Mouse (Mus musculus) CH12.LX (cell line): Measurements from ENCODE around the gene Bcas2.

Experiments used
- CTCF ChIP-seq, 2 experiments: IDR thresholded peaks in 1 of 2; conservative IDR thresholded peaks in 1 of 2; 2 replicates each; pipeline ENCODE4 v1.5.1; 2011 to 2012; ENCODE audit warnings: low read depth in 2 of 2, low read length in 2 of 2, improper control_type of control experiment in 1 of 2, inconsistent platforms in 1 of 2, mild to moderate bottlenecking in 1 of 2, moderate library complexity in 1 of 2
- NELFE ChIP-seq: IDR thresholded peaks from 2 replicates; pipeline ENCODE4 v1.6.1; 2011; ENCODE audit warnings: low read depth, low read length, improper control_type of control experiment
- POLR2A ChIP-seq: IDR thresholded peaks from 2 replicates; pipeline ENCODE4 v1.6.1; 2011; ENCODE audit warnings: low read depth, mild to moderate bottlenecking, improper control_type of control experiment, low read length
- RCOR1 ChIP-seq: conservative IDR thresholded peaks from 2 replicates; pipeline ENCODE4 v1.6.1; 2012; ENCODE audit warnings: low read depth, mild to moderate bottlenecking, inconsistent platforms, low read length, improper control_type of control experiment

- no peak for TF ChIP-seq RCOR1
- no peak for TF ChIP-seq NELFE
- TF ChIP-seq POLR2A = no peak
- no peak for TF ChIP-seq CTCF (conservative IDR thresholded peaks at IDR 0.05 in 1 of 2, IDR thresholded peaks at IDR 0.05 in 1 of 2; ENCODE audit: low read depth in 2 of 2, low read length in 2 of 2)
These were observed 47.8 kb upstream of the Bcas2 start for GRCm38 (mm10) chr3:103123636-103124035.
